ENCODE assay signal across 24 mouse cellular contexts in the genomic region with DNA sequence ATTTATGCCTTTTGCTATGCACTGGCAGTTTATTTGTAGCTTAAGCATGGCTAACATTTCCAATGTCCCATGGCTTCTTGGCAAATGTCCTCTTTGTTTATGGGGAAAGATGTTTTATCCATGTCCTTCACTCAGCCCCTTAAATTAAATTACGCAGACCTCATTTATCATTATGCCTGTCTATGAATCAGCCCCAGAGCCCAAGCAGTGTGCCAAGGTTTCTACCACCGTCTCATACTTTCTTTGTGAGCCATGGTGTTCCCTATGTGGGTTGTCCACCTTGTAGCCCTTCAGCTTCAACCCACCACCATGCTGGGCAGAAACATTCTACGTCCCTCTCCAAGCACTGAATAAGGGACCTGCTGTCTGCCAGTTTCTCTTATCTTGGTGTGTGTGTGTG. TPM values are rescaled to one million over a fixed set of nuclear protein-coding genes. Genes with fewer than 3 reads are reported as not detected.
DNase-seq lines count a peak whose midpoint lies in the region; ATAC-seq and TF ChIP-seq lines count a peak whose summit lies in the region.
"Had no signal": no experiment of that assay in that cellular context is flagged by ENCODE, and none has a peak within 500 bp of the region (broad histone marks: within the 10 kb centered on the region; RNA-seq: fewer than 3 reads in every experiment).

No protein-coding gene starts in this region.

- TF ChIP-seq POLR2A in CH12.LX (IDR thresholded peaks at IDR 0.05; ENCODE audit: low read depth, low read length), result no peak

- H3K4me1 ChIP-seq in hindbrain, embryonic 14.5 days (replicated peaks; ENCODE audit: control insufficient read depth, insufficient read depth, low read length), result no peaks in the 10 kb centered on the region
- peaks cover 14% of the 10 kb centered on the region for H3K4me1 ChIP-seq in hindbrain, embryonic 13.5 days (replicated peaks)
- H3K4me1 ChIP-seq in CH12.LX (ENCODE audit: control insufficient read depth in 1 of 2, insufficient read depth in 2 of 2), result peaks cover 41 to 94% of the 10 kb centered on the region in 2 experiments

- no peak overlapping the region for H3K9ac ChIP-seq in hindbrain, embryonic 14.5 days
- no peak overlapping the region for H3K9ac ChIP-seq in hindbrain, embryonic 13.5 days
- no peak overlapping the region for H3K9ac ChIP-seq in CH12.LX (ENCODE audit: insufficient read depth, low read depth)
- H3K9ac ChIP-seq: forebrain, embryonic 15.5 days; heart, embryonic 15.5 days had no signal

- dilution Hi-C loops in CH12.LX (cut with MboI; ENCODE audit: extremely low pct_ligation_motif_present, extremely low pct_unique_long_range_greater_than_20kb, low sequenced_read_pairs), result no loop called here

- in situ Hi-C loops in CH12.LX (cut with MboI; ENCODE audit: low pct_ligation_motif_present, low pct_unique_long_range_greater_than_20kb, low sequenced_read_pairs), result no loop called here

- H3K36me3 ChIP-seq in hindbrain, embryonic 14.5 days (replicated peaks; ENCODE audit: control insufficient read depth, insufficient read depth), result no peaks in the 10 kb centered on the region
- H3K36me3 ChIP-seq in hindbrain, embryonic 13.5 days, result no peaks in the 10 kb centered on the region
- H3K36me3 ChIP-seq in CH12.LX (replicated peaks in 1 of 2; ENCODE audit: control insufficient read depth in 1 of 2, insufficient read depth in 1 of 2, low read length in 1 of 2), result peaks cover 0 to 11% of the 10 kb centered on the region in 2 experiments
- H3K36me3 ChIP-seq: forebrain, embryonic 15.5 days; heart, embryonic 15.5 days had no signal

- ATAC-seq in hindbrain, embryonic 14.5 days (ENCODE audit: low FRiP score), result no peak
- no peak for ATAC-seq in hindbrain, embryonic 13.5 days (ENCODE audit: low FRiP score)
- ATAC-seq: activated CD4-positive, CD25-positive, alpha-beta regulatory T cell, adult 4 months; CD4-positive, CD25-positive, alpha-beta regulatory T cell, adult 4 months; forebrain, embryonic 15.5 days; inflammation-experienced regulatory T-cells, adult 6 months; intestine, postnatal 0 days; Patski had no signal

- no peaks in the 10 kb centered on the region for H3K9me3 ChIP-seq in hindbrain, embryonic 14.5 days (ENCODE audit: control insufficient read depth, low read length)
- H3K9me3 ChIP-seq in hindbrain, embryonic 13.5 days, result no peaks in the 10 kb centered on the region
- H3K9me3 ChIP-seq in CH12.LX (replicated peaks; ENCODE audit: low read length), result no peaks in the 10 kb centered on the region
- H3K9me3 ChIP-seq: forebrain, embryonic 15.5 days; heart, embryonic 15.5 days had no signal

- no peak for TF ChIP-seq RAD21 in CH12.LX (IDR thresholded peaks at IDR 0.05; ENCODE audit: low read depth, low read length)

- TF ChIP-seq CTCF in CH12.LX (conservative IDR thresholded peaks at IDR 0.05 in 1 of 2, IDR thresholded peaks at IDR 0.05 in 1 of 2; ENCODE audit: low read depth in 2 of 2, low read length in 2 of 2), result no peak

- no peaks in the 10 kb centered on the region for H3K27me3 ChIP-seq in hindbrain, embryonic 14.5 days (ENCODE audit: control insufficient read depth, insufficient read depth, low read length)
- no peaks in the 10 kb centered on the region for H3K27me3 ChIP-seq in hindbrain, embryonic 13.5 days
- no peaks in the 10 kb centered on the region for H3K27me3 ChIP-seq in CH12.LX (replicated peaks)
- H3K27me3 ChIP-seq: forebrain, embryonic 15.5 days; heart, embryonic 15.5 days; Patski had no signal

- no peak for TF ChIP-seq EP300 in CH12.LX (IDR thresholded peaks at IDR 0.05; ENCODE audit: low read length)

- no peak overlapping the region for H3K4me2 ChIP-seq in hindbrain, embryonic 14.5 days (replicated peaks)
- H3K4me2 ChIP-seq in hindbrain, embryonic 13.5 days, result no peak overlapping the region
- no peak overlapping the region for H3K4me2 ChIP-seq in CH12.LX (ENCODE audit: insufficient read depth, low read depth, poor library complexity, severe bottlenecking)
- H3K4me2 ChIP-seq: forebrain, embryonic 15.5 days; heart, embryonic 11.5 days; heart, embryonic 15.5 days had no signal

- H3K79me2 ChIP-seq in CH12.LX (replicated peaks; ENCODE audit: control insufficient read depth, extremely low read depth, insufficient read depth, poor library complexity, severe bottlenecking), result no peaks in the 10 kb centered on the region

- 63% methylated on average over 3 of the region's 3 CpGs for WGBS in hindbrain, embryonic 14.5 days
- 62% methylated on average over 3 of the region's 3 CpGs for WGBS in hindbrain, embryonic 13.5 days

- no peak overlapping the region for H3K4me3 ChIP-seq in hindbrain, embryonic 14.5 days (replicated peaks; ENCODE audit: low read length)
- H3K4me3 ChIP-seq in hindbrain, embryonic 13.5 days, result no peak overlapping the region
- peak overlapping the region in 1 of 3 experiments; percentile 15 for H3K4me3 ChIP-seq in CH12.LX (replicated peaks in 1 of 3; ENCODE audit: low read depth in 2 of 3, low read length in 2 of 3, poor library complexity in 1 of 3)
- H3K4me3 ChIP-seq: forebrain, embryonic 15.5 days; heart, adult 2 months; heart, embryonic 15.5 days had no signal

- peak; percentile 44 for DNase-seq in hindbrain, embryonic 14.5 days (ENCODE audit: low spot score)
- DNase-seq in 3T3-L1 (ENCODE audit: low read depth, low spot score) (peak; percentile 64), CH12.LX (ENCODE audit: extremely low read depth) (no peak)
- DNase-seq in adrenal gland, postnatal 14 days, result peak; percentile 45
- no peak for DNase-seq in heart, adult 11 months
- DNase-seq in gastrocnemius, postnatal 25 days, result no peak
- DNase-seq: B cell, adult 2 months; cerebellum, adult 2 months; heart, adult 2 months; kidney, adult 8-10 months had no signal

- H3K27ac ChIP-seq in hindbrain, embryonic 14.5 days, result no peak overlapping the region
- no peak overlapping the region for H3K27ac ChIP-seq in hindbrain, embryonic 13.5 days
- H3K27ac ChIP-seq in CH12.LX (ENCODE audit: insufficient read depth, low read depth), result peak overlapping the region; percentile 27; the same call in 1 of the 2 replicates
- H3K27ac ChIP-seq: forebrain, embryonic 15.5 days; heart, adult 2 months; heart, embryonic 15.5 days had no signal

TF ChIP-seq in CH12.LX, 34 proteins besides CTCF, POLR2A, EP300 and RAD21:
- TF ChIP-seq BHLHE40 (IDR thresholded peaks at IDR 0.05; ENCODE audit: low read depth, low read length), result no peak
- no peak for TF ChIP-seq KAT2A (IDR thresholded peaks at IDR 0.05; ENCODE audit: insufficient replicate concordance, low read length)
- TF ChIP-seq ZNF384 (IDR thresholded peaks at IDR 0.05; ENCODE audit: low read depth, low read length), result no peak

RNA-seq across cellular contexts. Expression of a gene that starts 56.7 kb away (rescaled TPM):
- polyA plus RNA-seq in hindbrain, embryonic 14.5 days (2014; fragmentation: Nextera tagmentation; extraction: Ambion mirVana), result not detected in 2 replicates
- not detected in 2 replicates for polyA plus RNA-seq in hindbrain, embryonic 13.5 days (2015; fragmentation: Nextera tagmentation; extraction: Ambion mirVana)
- total RNA-seq in CH12.LX (2012; rRNA removed) (not detected in 2 replicates), CH12.LX (2014; rRNA removed) (not detected in 2 replicates)
- polyA plus RNA-seq in CH12.LX (2012; ENCODE audit: insufficient read length, low read depth), result not detected in 2 replicates
- total RNA-seq in adrenal gland, postnatal 14 days (2021), result not detected in 2 replicates
- under 1 TPM in 1 of 2 experiments, not detected in 1; 0.27 TPM for total RNA-seq in gastrocnemius, postnatal 25 days (2021)
- total RNA-seq: heart, adult 2 months; MEL had no signal
- polyA plus RNA-seq: activated CD4-positive, CD25-positive, alpha-beta regulatory T cell, adult 4 months; CD4-positive, CD25-positive, alpha-beta regulatory T cell, adult 4 months; embryonic facial prominence, embryonic 11.5 days; forebrain, embryonic 11.5 days; forebrain, embryonic 15.5 days; heart, adult 2 months; heart, embryonic 11.5 days; heart, embryonic 15.5 days; hindbrain, embryonic 11.5 days; inflammation-experienced regulatory T-cells, adult 6 months; intestine, postnatal 0 days; kidney, embryonic 16.5 days; Patski had no signal

Comparison
In these comparisons a context has a peak if more than half of its experiments do, and no peak if none do; other contexts are left out.
1. DNase-seq: peak in hindbrain, embryonic 14.5 days (single experiment), 3T3-L1 (single experiment) and adrenal gland, postnatal 14 days (single experiment); none in CH12.LX (single experiment), heart, adult 11 months (single experiment) and gastrocnemius, postnatal 25 days (single experiment).